Mouse (Mus musculus) testis, postnatal 10 days (tissue): ENCODE results near the gene Sptssa.

Source experiments
- DNase-seq: peaks from one replicate; pipeline ENCODE4 v3.0.0; 2021; ENCODE audit warnings: low spot score

Gene Sptssa

GRCm38 (mm10) chr12:54655292-54656038 lies 908 bp downstream of the Sptssa start:
- DNase-seq, result no peak

- no peak for DNase-seq
Observed at GRCm38 (mm10) chr12:54654741-54655140, 1.6 kb downstream of the Sptssa start.

- DNase-seq, result peak; percentile 64
Observed at GRCm38 (mm10) chr12:54654141-54654540, 2.2 kb downstream of the Sptssa start.

GRCm38 (mm10) chr12:54652346-54652745 lies 4.0 kb downstream of the Sptssa start:
- no peak for DNase-seq

GRCm38 (mm10) chr12:54651820-54652219 lies 4.6 kb downstream of the Sptssa start:
- DNase-seq, result no peak

GRCm38 (mm10) chr12:54651158-54651557 lies 5.2 kb downstream of the Sptssa start:
- DNase-seq, result no peak

GRCm38 (mm10) chr12:54644947-54645346 lies 11.4 kb downstream of the Sptssa start:
- no peak for DNase-seq

- DNase-seq, result no peak
Observed at GRCm38 (mm10) chr12:54643320-54643892, 13.0 kb downstream of the Sptssa start.

GRCm38 (mm10) chr12:54641374-54641773 lies 15.0 kb downstream of the Sptssa start:
- DNase-seq, result no peak

- DNase-seq, result no peak
Observed at GRCm38 (mm10) chr12:54640259-54640658, 16.1 kb downstream of the Sptssa start.

GRCm38 (mm10) chr12:54637033-54637432 lies 19.3 kb downstream of the Sptssa start:
- no peak for DNase-seq

GRCm38 (mm10) chr12:54632141-54632540 lies 24.2 kb downstream of the Sptssa start:
- no peak for DNase-seq

GRCm38 (mm10) chr12:54621942-54622341 lies 34.4 kb downstream of the Sptssa start:
- no peak for DNase-seq

GRCm38 (mm10) chr12:54620042-54620705 lies 36.2 kb downstream of the Sptssa start:
- no peak for DNase-seq

- DNase-seq, result no peak
Observed at GRCm38 (mm10) chr12:54608988-54609387, 47.4 kb downstream of the Sptssa start.

- no peak for DNase-seq
Observed at GRCm38 (mm10) chr12:54605203-54605602, 51.2 kb downstream of the Sptssa start.

- no peak for DNase-seq
Observed at GRCm38 (mm10) chr12:54603542-54604167, 52.7 kb downstream of the Sptssa start.

GRCm38 (mm10) chr12:54600482-54600881 lies 55.9 kb downstream of the Sptssa start:
- DNase-seq, result no peak

GRCm38 (mm10) chr12:54598358-54598757 lies 58.0 kb downstream of the Sptssa start:
- DNase-seq, result no peak

- DNase-seq, result no peak
Observed at GRCm38 (mm10) chr12:54596715-54597114, 59.7 kb downstream of the Sptssa start.
